Mouse (Mus musculus): ENCODE measurements around the gene Nfkbib.

GRCm38 (mm10) chr7:28773163-28773562 lies 5.9 kb upstream of the Nfkbib start:
- no peak for TF ChIP-seq CTCF (IDR thresholded peaks at IDR 0.05; ENCODE audit: low read depth, low read length)
- no peak for TF ChIP-seq POLR2A (IDR thresholded peaks at IDR 0.05; ENCODE audit: borderline replicate concordance, low read depth, low read length)
